Mouse (Mus musculus) liver, embryonic 16.5 days (tissue): ENCODE measurements around the gene Snrk. TPM values are rescaled to one million over a fixed set of nuclear protein-coding genes. Genes with fewer than 3 reads are reported as not detected.

Experiments
- ATAC-seq: fragments of 200-750 bp; cut with Nextera tagmentation; 2 replicates; pipeline ENCODE4 v1.8.0; 2017; ENCODE audit warnings: low read depth, mild to moderate bottlenecking, moderate number of reproducible peaks, moderate library complexity
- H3K27ac ChIP-seq: fragments of 300-500 bp; sonication (generic); 2 replicates; pipeline ENCODE4 v1.5.1; 2014; ENCODE audit warnings: mild to moderate bottlenecking, low read length
- H3K27me3 ChIP-seq: fragments of 300-500 bp; sonication (generic); 2 replicates; pipeline ENCODE4 v1.6.1; 2014; ENCODE audit warnings: low read depth, low read length, mixed read lengths; ENCODE audit not compliant: control insufficient read depth, insufficient read depth
- H3K36me3 ChIP-seq: fragments of 300-500 bp; sonication (generic); 2 replicates; pipeline ENCODE4 v1.6.1; 2014; ENCODE audit warnings: mild to moderate bottlenecking; ENCODE audit not compliant: control insufficient read depth, insufficient read depth
- H3K4me1 ChIP-seq: fragments of 300-500 bp; sonication (generic); 2 replicates; pipeline ENCODE4 v1.6.1; 2014; ENCODE audit warnings: low read depth, low read length, mixed read lengths; ENCODE audit not compliant: control insufficient read depth
- H3K4me2 ChIP-seq: fragments of 300-500 bp; sonication (generic); 2 replicates; pipeline ENCODE4 v1.6.1; 2014; ENCODE audit warnings: low read depth, low read length, mixed read lengths
- H3K4me3 ChIP-seq: fragments of 300-500 bp; sonication (generic); 2 replicates; pipeline ENCODE4 v1.5.1; 2014; ENCODE audit warnings: low read depth, mild to moderate bottlenecking, low read length
- H3K9ac ChIP-seq: fragments of 300-500 bp; sonication (generic); 2 replicates; pipeline ENCODE4 v1.6.1; 2014; ENCODE audit warnings: low read depth, low read length
- H3K9me3 ChIP-seq: fragments of 300-500 bp; sonication (generic); replicated peaks from 2 replicates; pipeline ENCODE4 v1.6.1; 2016; ENCODE audit warnings: low read length; ENCODE audit not compliant: control insufficient read depth
- WGBS: fragments of 180-500 bp; shearing (Covaris S2); extraction: QIAGEN DNeasy Blood & Tissue Kit; methylation state at CpG from one replicate; pipeline ENCODE4 v1.1.7; 2014; ENCODE audit not compliant: insufficient replicate concordance; 5-methylcytosine and 5-hydroxymethylcytosine counted together
- polyA plus RNA-seq: library from polyadenylated mRNA; unstranded; fragments of >200 nt; fragmentation: Nextera tagmentation; extraction: Ambion mirVana; gene quantifications from 2 replicates; pipeline ENCODE4 v1.2.1, GENCODE M21; 2015

Gene Snrk
- polyA plus RNA-seq, 1 experiment from 2014 or later = 20.1 TPM

GRCm38 (mm10) chr9:122177256-122178220 lies 60.5 kb downstream of the Snrk start:
- no peak for ATAC-seq

GRCm38 (mm10) chr9:122178427-122178826 lies 61.4 kb downstream of the Snrk start:
- 67% methylated on average over 4 of the region's 4 CpGs for WGBS
- no peaks in the 10 kb centered on the region for H3K4me1 ChIP-seq
- H3K36me3 ChIP-seq = no peaks in the 10 kb centered on the region
- no peak overlapping the region for H3K4me2 ChIP-seq
- H3K4me3 ChIP-seq = no peak overlapping the region
- H3K9me3 ChIP-seq = no peaks in the 10 kb centered on the region
- H3K9ac ChIP-seq = no peak overlapping the region
- no peak for ATAC-seq
- no peaks in the 10 kb centered on the region for H3K27me3 ChIP-seq
- H3K27ac ChIP-seq = no peak overlapping the region

More at GRCm38 (mm10) chr9:122177256-122178220, 60.5 kb downstream of the Snrk start:
- 41% methylated on average over 7 of the region's 7 CpGs for WGBS
- Histone ChIP-seq H3K4me1 (no peaks in the 10 kb centered on the region), H3K9ac (no peak overlapping the region), H3K9me3 (no peaks in the 10 kb centered on the region), H3K4me3 (no peak overlapping the region), H3K27ac (no peak overlapping the region), H3K4me2 (no peak overlapping the region), H3K27me3 (no peaks in the 10 kb centered on the region), H3K36me3 (no peaks in the 10 kb centered on the region)

DNA sequence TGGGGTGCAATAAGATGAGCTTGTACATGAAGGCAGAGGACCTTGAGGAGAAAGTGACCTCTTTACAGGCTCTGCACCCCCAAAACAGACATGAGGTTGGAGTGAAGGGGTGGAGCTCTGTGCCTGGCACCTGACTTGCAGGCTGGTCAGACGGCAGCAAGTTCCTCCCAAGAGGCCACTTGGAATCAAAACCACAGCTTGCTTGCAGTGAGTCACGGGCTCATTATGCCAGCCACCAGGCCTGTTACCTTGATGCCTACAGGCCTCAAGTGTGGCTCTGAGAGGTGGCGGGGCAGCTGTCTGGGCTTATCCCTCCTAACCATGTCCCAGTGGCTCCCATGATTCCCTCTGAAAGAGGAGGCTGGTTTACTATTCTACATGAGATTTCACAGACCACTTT lies 63.0 kb downstream of the Snrk start:
- H3K4me2 ChIP-seq = no peak overlapping the region
- no peaks in the 10 kb centered on the region for H3K27me3 ChIP-seq
- no peaks in the 10 kb centered on the region for H3K4me1 ChIP-seq
- H3K9me3 ChIP-seq = no peaks in the 10 kb centered on the region
- H3K36me3 ChIP-seq = no peaks in the 10 kb centered on the region
- H3K4me3 ChIP-seq = no peak overlapping the region
- H3K27ac ChIP-seq = no peak overlapping the region
- WGBS = 36% methylated on average over 3 of the region's 3 CpGs
- no peak for ATAC-seq
- no peak overlapping the region for H3K9ac ChIP-seq

- no peak overlapping the region for H3K4me2 ChIP-seq
- no peak overlapping the region for H3K9ac ChIP-seq
- no peaks in the 10 kb centered on the region for H3K36me3 ChIP-seq
- H3K27me3 ChIP-seq = no peaks in the 10 kb centered on the region
- no peak overlapping the region for H3K27ac ChIP-seq
- H3K4me3 ChIP-seq = no peak overlapping the region
- H3K4me1 ChIP-seq = peaks cover 9% of the 10 kb centered on the region
- WGBS = 65% methylated on average over 4 of the region's 4 CpGs
- H3K9me3 ChIP-seq = no peaks in the 10 kb centered on the region
- ATAC-seq = no peak
Observed at GRCm38 (mm10) chr9:122183074-122183473, 66.0 kb downstream of the Snrk start.

DNA sequence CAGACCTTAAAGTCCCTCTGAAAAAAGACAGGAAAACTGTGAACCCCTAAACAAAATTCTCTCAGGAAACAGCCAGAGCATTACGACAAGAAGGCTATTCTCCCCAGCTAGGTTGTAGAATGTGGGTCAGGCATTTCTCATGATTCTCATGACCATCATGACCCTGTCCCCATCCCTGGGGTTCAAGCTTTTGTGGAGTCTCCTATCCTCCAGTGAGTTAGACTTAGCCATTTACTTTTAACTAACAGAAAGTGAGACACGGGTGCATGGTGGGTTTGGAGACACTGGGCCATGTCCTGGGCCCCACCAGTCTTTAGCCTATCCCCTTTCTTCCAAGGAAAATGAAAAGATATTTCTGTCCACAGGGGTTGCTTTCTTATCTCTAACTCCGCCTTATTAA lies 67.3 kb downstream of the Snrk start:
- peaks cover 12% of the 10 kb centered on the region for H3K4me1 ChIP-seq
- H3K4me3 ChIP-seq = no peak overlapping the region
- no peak overlapping the region for H3K9ac ChIP-seq
- no peak for ATAC-seq
- H3K36me3 ChIP-seq = no peaks in the 10 kb centered on the region
- no peaks in the 10 kb centered on the region for H3K27me3 ChIP-seq
- H3K9me3 ChIP-seq = no peaks in the 10 kb centered on the region
- H3K4me2 ChIP-seq = no peak overlapping the region
- 61% methylated on average over 3 of the region's 3 CpGs for WGBS
- no peak overlapping the region for H3K27ac ChIP-seq

GRCm38 (mm10) chr9:122185061-122185460 lies 68.0 kb downstream of the Snrk start:
- no peak overlapping the region for H3K9ac ChIP-seq
- no peaks in the 10 kb centered on the region for H3K27me3 ChIP-seq
- peaks cover 12% of the 10 kb centered on the region for H3K4me1 ChIP-seq
- H3K4me2 ChIP-seq = no peak overlapping the region
- H3K27ac ChIP-seq = no peak overlapping the region
- H3K9me3 ChIP-seq = no peaks in the 10 kb centered on the region
- no peaks in the 10 kb centered on the region for H3K36me3 ChIP-seq
- ATAC-seq = no peak
- 6% methylated on average over 2 of the region's 2 CpGs for WGBS
- no peak overlapping the region for H3K4me3 ChIP-seq

DNA sequence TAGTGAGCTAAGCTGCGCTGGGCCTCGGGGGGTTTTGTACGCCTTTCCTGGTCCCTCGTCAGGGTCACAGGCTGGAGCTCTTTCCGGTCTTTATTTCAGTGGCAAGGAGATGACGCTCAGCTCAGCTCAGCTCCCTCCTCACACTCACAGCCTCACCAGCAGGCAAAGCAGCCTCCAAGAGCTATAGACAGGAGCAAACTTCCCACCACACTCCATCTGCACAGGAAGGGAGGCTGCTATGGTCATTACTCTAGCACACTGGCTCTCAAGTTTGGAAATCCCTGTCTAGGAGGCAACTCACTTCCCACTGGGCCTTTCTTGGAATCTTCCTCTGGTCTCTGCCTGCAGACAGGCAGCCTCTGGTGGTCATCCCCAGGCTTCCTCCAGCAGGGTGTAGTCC lies 68.9 kb downstream of the Snrk start:
- Histone ChIP-seq H3K4me3 (no peak overlapping the region), H3K4me2 (no peak overlapping the region), H3K36me3 (no peaks in the 10 kb centered on the region), H3K27me3 (no peaks in the 10 kb centered on the region), H3K27ac (no peak overlapping the region), H3K9me3 (no peaks in the 10 kb centered on the region), H3K9ac (no peak overlapping the region), H3K4me1 (peaks cover 12% of the 10 kb centered on the region)
- ATAC-seq = no peak
- 62% methylated on average over 6 of the region's 6 CpGs for WGBS

GRCm38 (mm10) chr9:122186643-122187226 lies 69.7 kb downstream of the Snrk start:
- no peak overlapping the region for H3K4me2 ChIP-seq
- no peak overlapping the region for H3K9ac ChIP-seq
- H3K4me1 ChIP-seq = peaks cover 12% of the 10 kb centered on the region
- WGBS = 35% methylated on average over 1 of the region's 1 CpGs
- no peaks in the 10 kb centered on the region for H3K27me3 ChIP-seq
- H3K9me3 ChIP-seq = no peaks in the 10 kb centered on the region
- no peaks in the 10 kb centered on the region for H3K36me3 ChIP-seq
- no peak for ATAC-seq
- H3K27ac ChIP-seq = no peak overlapping the region
- H3K4me3 ChIP-seq = no peak overlapping the region

DNA sequence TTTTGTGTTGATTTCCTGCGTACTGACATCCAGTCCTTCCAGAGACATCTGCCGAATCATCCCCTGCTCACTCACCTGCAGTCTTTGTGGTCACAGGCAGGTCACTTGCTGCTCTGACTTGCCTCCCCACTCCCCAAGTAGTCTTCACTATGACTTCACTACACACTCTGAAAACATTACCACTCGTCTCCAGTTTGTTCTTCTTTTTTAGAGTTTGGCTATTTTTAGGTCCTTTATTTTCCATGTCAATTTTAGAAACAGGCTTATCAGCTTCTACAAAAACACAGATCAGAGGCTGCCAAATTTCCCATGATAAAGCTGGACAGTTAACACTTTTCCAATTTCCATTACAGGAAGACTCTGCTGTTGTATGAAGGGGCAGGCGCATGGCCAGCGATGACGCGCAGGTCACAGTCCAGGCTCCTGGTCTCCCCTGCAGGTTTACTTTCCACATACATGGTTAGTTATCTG lies 70.4 kb downstream of the Snrk start:
- no peak overlapping the region for H3K9ac ChIP-seq
- no peak overlapping the region for H3K27ac ChIP-seq
- no peak for ATAC-seq
- H3K36me3 ChIP-seq = no peaks in the 10 kb centered on the region
- H3K4me3 ChIP-seq = no peak overlapping the region
- H3K27me3 ChIP-seq = no peaks in the 10 kb centered on the region
- H3K9me3 ChIP-seq = no peaks in the 10 kb centered on the region
- WGBS = 56% methylated on average over 7 of the region's 7 CpGs
- H3K4me1 ChIP-seq = peaks cover 12% of the 10 kb centered on the region
- no peak overlapping the region for H3K4me2 ChIP-seq
